Mouse (Mus musculus) urinary bladder, adult 2 months (tissue): ENCODE data around the gene Sh3rf1. TPM values are rescaled to one million over a fixed set of nuclear protein-coding genes. Genes with fewer than 3 reads are reported as not detected.

Source experiments
- DNase-seq: peaks from one replicate; pipeline ENCODE4 v3.0.0; 2022; ENCODE audit warnings: low spot score
- polyA plus RNA-seq: library from polyadenylated mRNA; depleted of rRNA; stranded (reverse); fragments of >200 nt; gene quantifications from 2 replicates; pipeline ENCODE4 v1.2.3, GENCODE M21; 2012

Sh3rf1 gene
- polyA plus RNA-seq, 1 experiment, result 12.7 TPM

- DNase-seq, result no peak
Observed at GRCm38 (mm10) chr8:61223283-61223682, 389 bp upstream of the Sh3rf1 start.

- DNase-seq, result peak; percentile 33
Observed at GRCm38 (mm10) chr8:61224380-61225092, 864 bp downstream of the Sh3rf1 start.

- DNase-seq, result no peak
Observed at GRCm38 (mm10) chr8:61225581-61226395, 2.1 kb downstream of the Sh3rf1 start.

GRCm38 (mm10) chr8:61226632-61227031 is 3.0 kb downstream of the Sh3rf1 start:
- DNase-seq, result no peak

GRCm38 (mm10) chr8:61228678-61229077 is 5.0 kb downstream of the Sh3rf1 start:
- DNase-seq, result no peak

GRCm38 (mm10) chr8:61229511-61230195 is 6.0 kb downstream of the Sh3rf1 start:
- DNase-seq, result no peak

GRCm38 (mm10) chr8:61230881-61231755 is 7.4 kb downstream of the Sh3rf1 start:
- no peak for DNase-seq

GRCm38 (mm10) chr8:61235499-61235898 is 11.8 kb downstream of the Sh3rf1 start:
- no peak for DNase-seq

- DNase-seq, result no peak
Observed at GRCm38 (mm10) chr8:61236506-61237268, 13.0 kb downstream of the Sh3rf1 start.

- no peak for DNase-seq
Observed at GRCm38 (mm10) chr8:61239576-61239975, 15.9 kb downstream of the Sh3rf1 start.

- DNase-seq, result no peak
Observed at GRCm38 (mm10) chr8:61241229-61241628, 17.6 kb downstream of the Sh3rf1 start.

- no peak for DNase-seq
Observed at GRCm38 (mm10) chr8:61242896-61243295, 19.2 kb downstream of the Sh3rf1 start.

- no peak for DNase-seq
Observed at GRCm38 (mm10) chr8:61243491-61243890, 19.8 kb downstream of the Sh3rf1 start.

- DNase-seq, result no peak
Observed at GRCm38 (mm10) chr8:61244157-61244556, 20.5 kb downstream of the Sh3rf1 start.

- DNase-seq, result no peak
Observed at GRCm38 (mm10) chr8:61247270-61248025, 23.8 kb downstream of the Sh3rf1 start.

GRCm38 (mm10) chr8:61249511-61249910 is 25.8 kb downstream of the Sh3rf1 start:
- no peak for DNase-seq

GRCm38 (mm10) chr8:61254196-61254595 is 30.5 kb downstream of the Sh3rf1 start:
- no peak for DNase-seq

- DNase-seq, result no peak
Observed at GRCm38 (mm10) chr8:61258828-61259227, 35.2 kb downstream of the Sh3rf1 start.

- no peak for DNase-seq
Observed at GRCm38 (mm10) chr8:61259526-61259925, 35.9 kb downstream of the Sh3rf1 start.

- no peak for DNase-seq
Observed at GRCm38 (mm10) chr8:61260530-61260929, 36.9 kb downstream of the Sh3rf1 start.
